Mouse (Mus musculus) CH12.LX (cell line): ENCODE measurements around the gene Dnaaf3. TPM values are rescaled to one million over a fixed set of nuclear protein-coding genes. Genes with fewer than 3 reads are reported as not detected.

ENCODE experiments used
- DNase-seq: peaks from one replicate; pipeline ENCODE4 v3.0.0-alpha.2; 2013; ENCODE audit errors: extremely low read depth
- H3K27ac ChIP-seq: 2 replicates; pipeline ENCODE4 v1.5.1; 2012; ENCODE audit warnings: low read depth, mild to moderate bottlenecking, control low read depth, moderate library complexity; ENCODE audit not compliant: insufficient read depth
- H3K27me3 ChIP-seq: replicated peaks from 2 replicates; pipeline ENCODE3; 2012; ENCODE audit warnings: inconsistent platforms
- H3K36me3 ChIP-seq, 2 experiments: replicated peaks in 1 of 2; 2 replicates each; pipeline versions ENCODE3 to v1.6.1; 2012; ENCODE audit warnings: inconsistent platforms in 1 of 2, low read length in 1 of 2, mild to moderate bottlenecking in 1 of 2, mixed read lengths in 1 of 2, moderate library complexity in 1 of 2; ENCODE audit not compliant: control insufficient read depth in 1 of 2, insufficient read depth in 1 of 2
- H3K4me1 ChIP-seq, 2 experiments: 2 replicates each; pipeline ENCODE4 v1.6.1; 2012; ENCODE audit warnings: inconsistent platforms in 1 of 2, moderate library complexity in 1 of 2; ENCODE audit not compliant: insufficient read depth in 2 of 2, control insufficient read depth in 1 of 2
- H3K4me2 ChIP-seq: 2 replicates; pipeline ENCODE4 v1.6.1; 2012; ENCODE audit warnings: low read depth, mild to moderate bottlenecking, control low read depth; ENCODE audit not compliant: poor library complexity, insufficient read depth, severe bottlenecking
- H3K4me3 ChIP-seq, 3 experiments: fragments of 150-350 bp in 1 of 3; sonication (generic) in 1 of 3; replicated peaks in 1 of 3; 2 replicates each; pipeline versions ENCODE3 to v1.5.1; 2011 to 2012; ENCODE audit warnings: low read depth in 2 of 3, low read length in 2 of 3, mild to moderate bottlenecking in 2 of 3, moderate library complexity in 2 of 3, control low read depth in 1 of 3, improper control_type of control experiment in 1 of 3, inconsistent platforms in 1 of 3, mixed read lengths in 1 of 3; ENCODE audit not compliant: poor library complexity in 1 of 3
- H3K79me2 ChIP-seq: replicated peaks from 2 replicates; pipeline ENCODE4 v1.6.1; 2012; ENCODE audit warnings: mild to moderate bottlenecking, moderate library complexity; ENCODE audit not compliant: control insufficient read depth, poor library complexity, insufficient read depth, severe bottlenecking; ENCODE audit errors: extremely low read depth
- H3K9ac ChIP-seq: 2 replicates; pipeline ENCODE4 v1.6.1; 2012; ENCODE audit warnings: low read depth, mild to moderate bottlenecking, control low read depth, moderate library complexity; ENCODE audit not compliant: insufficient read depth
- H3K9me3 ChIP-seq: replicated peaks from 2 replicates; pipeline ENCODE3; 2012; ENCODE audit warnings: low read length, inconsistent platforms, mixed read lengths
- CHD2 ChIP-seq: IDR thresholded peaks from 2 replicates; pipeline ENCODE4 v1.6.1; 2011; ENCODE audit warnings: low read length, improper control_type of control experiment
- CTCF ChIP-seq, 2 experiments: IDR thresholded peaks in 1 of 2; conservative IDR thresholded peaks in 1 of 2; 2 replicates each; pipeline ENCODE4 v1.5.1; 2011 to 2012; ENCODE audit warnings: low read depth in 2 of 2, low read length in 2 of 2, improper control_type of control experiment in 1 of 2, inconsistent platforms in 1 of 2, mild to moderate bottlenecking in 1 of 2, moderate library complexity in 1 of 2
- JUND ChIP-seq: conservative IDR thresholded peaks from 2 replicates; pipeline ENCODE4 v1.6.1; 2011; ENCODE audit warnings: low read depth, low read length, improper control_type of control experiment
- NELFE ChIP-seq: IDR thresholded peaks from 2 replicates; pipeline ENCODE4 v1.6.1; 2011; ENCODE audit warnings: low read depth, low read length, improper control_type of control experiment
- NRF1 ChIP-seq: IDR thresholded peaks from 2 replicates; pipeline ENCODE4 v1.6.1; 2014; ENCODE audit warnings: low read depth, mild to moderate bottlenecking, inconsistent platforms, low read length, improper control_type of control experiment, moderate library complexity
- POLR2A ChIP-seq: IDR thresholded peaks from 2 replicates; pipeline ENCODE4 v1.6.1; 2011; ENCODE audit warnings: low read depth, mild to moderate bottlenecking, improper control_type of control experiment, low read length
- USF2 ChIP-seq: conservative IDR thresholded peaks from 2 replicates; pipeline ENCODE4 v1.6.1; 2011; ENCODE audit warnings: low read depth, low read length, improper control_type of control experiment
- ZC3H11A ChIP-seq: IDR thresholded peaks from 2 replicates; pipeline ENCODE4 v1.6.1; 2012; ENCODE audit warnings: low read depth, mild to moderate bottlenecking, inconsistent platforms, low read length, improper control_type of control experiment
- ZNF384 ChIP-seq: IDR thresholded peaks from 2 replicates; pipeline ENCODE4 v1.6.1; 2012; ENCODE audit warnings: low read depth, low read length, improper control_type of control experiment, inconsistent platforms
- dilution Hi-C: fragments of 300-500 bp; cut with MboI; formaldehyde crosslinking; loops from 2 replicates; pipeline ENCODE4 v1.14.3; 2020; ENCODE audit warnings: low sequenced_read_pairs; ENCODE audit not compliant: extremely low pct_unique_long_range_greater_than_20kb, extremely low pct_ligation_motif_present
- in situ Hi-C: fragments of 300-500 bp; cut with MboI; formaldehyde crosslinking; loops from 3 replicates; pipeline ENCODE4 v1.14.3; 2019; ENCODE audit warnings: low sequenced_read_pairs, low pct_ligation_motif_present, low pct_unique_long_range_greater_than_20kb, mixed read lengths
- polyA plus RNA-seq: library from polyadenylated mRNA; unstranded; fragments of >175 nt; gene quantifications from 2 replicates; pipeline ENCODE4 v1.2.1, GENCODE M21; 2012; ENCODE audit warnings: low read depth; ENCODE audit not compliant: insufficient read length
- total RNA-seq, 2 experiments: library from RNA; depleted of rRNA; stranded (reverse); fragments of 300-350 nt in 1 of 2; fragments of >200 nt in 1 of 2; gene quantifications; 2 replicates each; pipeline ENCODE4 v1.2.3; 2012 to 2014

Dnaaf3 gene
- total and polyA plus RNA-seq, 3 experiments = 0.16 to 0.83 (median 0.59) TPM

- in situ Hi-C loops (no loop called here), dilution Hi-C loops (no loop called here)
- H3K4me3 ChIP-seq = no peak overlapping the region
- no peaks in the 10 kb centered on the region for H3K79me2 ChIP-seq
- peaks cover 54% of the 10 kb centered on the region for H3K27me3 ChIP-seq
- no peak overlapping the region for H3K9ac ChIP-seq
- no peaks in the 10 kb centered on the region for H3K36me3 ChIP-seq
- no peak overlapping the region for H3K27ac ChIP-seq
- no peak for DNase-seq
- H3K4me2 ChIP-seq = no peak overlapping the region
- TF ChIP-seq POLR2A = no peak
- TF ChIP-seq NRF1 = no peak
- no peak for TF ChIP-seq ZC3H11A
- no peak for TF ChIP-seq ZNF384
- H3K9me3 ChIP-seq = peaks cover 4% of the 10 kb centered on the region
- H3K4me1 ChIP-seq = peaks cover under 1% of the 10 kb centered on the region in 2 experiments; a peak in 2 of 4 replicates
Measured at GRCm38 (mm10) chr7:4542013-4542412, 9.8 kb upstream of the Dnaaf3 start.

- in situ Hi-C loops = no loop called here
Measured at GRCm38 (mm10) chr7:4541344-4541743, 9.1 kb upstream of the Dnaaf3 start.

GRCm38 (mm10) chr7:4539019-4539418 is 6.8 kb upstream of the Dnaaf3 start:
- Histone ChIP-seq H3K79me2 (no peaks in the 10 kb centered on the region), H3K27ac (no peak overlapping the region), H3K27me3 (peaks cover 59% of the 10 kb centered on the region), H3K4me3 (no peak overlapping the region), H3K4me1 (no peaks in the 10 kb centered on the region), H3K4me2 (no peak overlapping the region), H3K9ac (no peak overlapping the region), H3K36me3 (no peaks in the 10 kb centered on the region), H3K9me3 (peaks cover 4% of the 10 kb centered on the region)
- TF ChIP-seq CTCF (conservative IDR thresholded peaks at IDR 0.05 in 1 of 2, IDR thresholded peaks at IDR 0.05 in 1 of 2; ENCODE audit: low read depth in 2 of 2, low read length in 2 of 2) (no peak), USF2 (no peak), POLR2A (no peak), NELFE (no peak)
- dilution Hi-C loops (no loop called here), in situ Hi-C loops (no loop called here)
- DNase-seq = no peak

More at GRCm38 (mm10) chr7:4541344-4541743, 9.1 kb upstream of the Dnaaf3 start:
- H3K27me3 ChIP-seq = peaks cover 52% of the 10 kb centered on the region
- H3K4me3 ChIP-seq = no peak overlapping the region
- peaks cover 4% of the 10 kb centered on the region for H3K9me3 ChIP-seq
- H3K27ac ChIP-seq = no peak overlapping the region
- H3K4me2 ChIP-seq = no peak overlapping the region
- no peak overlapping the region for H3K9ac ChIP-seq
- TF ChIP-seq CTCF (conservative IDR thresholded peaks at IDR 0.05 in 1 of 2, IDR thresholded peaks at IDR 0.05 in 1 of 2; ENCODE audit: low read depth in 2 of 2, low read length in 2 of 2) (peak in 1 of 2 experiments; percentile 18; a peak in 1 of 4 replicates), JUND (no peak), CHD2 (no peak)
- no peak for DNase-seq
- dilution Hi-C loops = no loop called here
- H3K4me1 ChIP-seq = no peaks in the 10 kb centered on the region
- H3K79me2 ChIP-seq = no peaks in the 10 kb centered on the region
- H3K36me3 ChIP-seq = no peaks in the 10 kb centered on the region
